Mouse (Mus musculus) heart, adult 2 months (tissue): ENCODE results near the gene Cldn3. TPM values are rescaled to one million over a fixed set of nuclear protein-coding genes. Genes with fewer than 3 reads are reported as not detected.
"Not testable (repeated sequence)": the region's sequence is repeated elsewhere in the genome, so short reads cannot be mapped to it uniquely, and the experiment has no call there.

ENCODE experiments used
- DNase-seq, 2 experiments: peaks; one replicate each; pipeline ENCODE4 v3.0.0; 2021
- H3K27ac ChIP-seq: fragments of 200-600 bp; 2 replicates; pipeline ENCODE4 v1.8.1; 2022
- H3K27me3 ChIP-seq: fragments of 200-500 bp; 2 replicates; pipeline ENCODE4 v1.6.1; 2012; ENCODE audit warnings: mild to moderate bottlenecking, low read length, inconsistent platforms, mixed read lengths; ENCODE audit not compliant: control insufficient read depth, insufficient read depth
- H3K36me3 ChIP-seq: fragments of 200-500 bp; 2 replicates; pipeline ENCODE4 v1.6.1; 2012; ENCODE audit warnings: low read length, inconsistent platforms; ENCODE audit not compliant: control insufficient read depth, insufficient read depth
- H3K4me1 ChIP-seq: fragments of 200-500 bp; 2 replicates; pipeline ENCODE4 v1.6.1; 2011; ENCODE audit warnings: low read length; ENCODE audit not compliant: control insufficient read depth, insufficient read depth
- H3K4me3 ChIP-seq: fragments of 200-600 bp; 2 replicates; pipeline ENCODE4 v1.8.1; 2022
- H3K79me2 ChIP-seq: fragments of 200-500 bp; replicated peaks from 2 replicates; pipeline ENCODE4 v1.6.1; 2012; ENCODE audit warnings: mild to moderate bottlenecking, inconsistent platforms, low read length, moderate library complexity, mixed read lengths; ENCODE audit not compliant: control insufficient read depth, insufficient read depth
- H3K9ac ChIP-seq: fragments of 200-500 bp; 2 replicates; pipeline ENCODE4 v1.6.1; 2012; ENCODE audit warnings: low read depth, mild to moderate bottlenecking, control low read depth, inconsistent platforms, low read length, mixed read lengths
- CTCF ChIP-seq: fragments of 200-600 bp; IDR thresholded peaks from 2 replicates; pipeline ENCODE4 v1.8.1; 2022; ENCODE audit warnings: antibody characterized with exemption, mild to moderate bottlenecking, moderate library complexity
- EP300 ChIP-seq: fragments of 200-500 bp; IDR thresholded peaks from 2 replicates; pipeline ENCODE4 v1.6.1; 2011; ENCODE audit warnings: low read depth, low read length, control low read depth; ENCODE audit not compliant: insufficient read depth
- POLR2A ChIP-seq: fragments of 200-500 bp; IDR thresholded peaks from 2 replicates; pipeline ENCODE4 v1.6.1; 2011; ENCODE audit warnings: mild to moderate bottlenecking, low read depth, low read length, control low read depth; ENCODE audit not compliant: insufficient read depth
- WGBS: fragments of 180-500 bp; shearing (Covaris S2); methylation state at CpG from one replicate; pipeline ENCODE4 v1.1.7; 2018; 5-methylcytosine and 5-hydroxymethylcytosine counted together
- intact Hi-C: fragments of 180-260 bp; cut with DNase I; formaldehyde crosslinking; loops from one replicate; pipeline ENCODE4 v1.15.1; 2025
- polyA plus RNA-seq: library from polyadenylated mRNA; depleted of rRNA; stranded (reverse); fragments of >200 nt; gene quantifications from 2 replicates; pipeline ENCODE4 v1.2.3, GENCODE M21; 2012
- total RNA-seq, 2 experiments: library from RNA; stranded (reverse); gene quantifications; 2 replicates each; pipeline ENCODE4 v1.2.3; 2021

Gene Cldn3
- total and polyA plus RNA-seq, 3 experiments: 0.26 to 6.8 TPM; not detected in 1

GRCm38 (mm10) chr5:134951053-134951884 lies 34.7 kb upstream of the Cldn3 start:
- Histone ChIP-seq H3K4me1 (no peaks in the 10 kb centered on the region), H3K79me2 (no peaks in the 10 kb centered on the region), H3K9ac (no peak overlapping the region), H3K27ac (no peak overlapping the region), H3K36me3 (no peaks in the 10 kb centered on the region), H3K4me3 (no peak overlapping the region), H3K27me3 (no peaks in the 10 kb centered on the region)
- intact Hi-C loops: no loop called here
- peak in 1 of 2 experiments; percentile 40 for DNase-seq
- 6% methylated on average over 19 of the region's 19 CpGs for WGBS
- TF ChIP-seq POLR2A (no peak), EP300 (no peak), CTCF (no peak)

GRCm38 (mm10) chr5:134955491-134955890 lies 30.5 kb upstream of the Cldn3 start:
- 43% methylated on average over 5 of the region's 5 CpGs for WGBS
- no peaks in the 10 kb centered on the region for H3K27me3 ChIP-seq
- DNase-seq: no peak
- no peaks in the 10 kb centered on the region for H3K79me2 ChIP-seq
- TF ChIP-seq EP300 (no peak), POLR2A (no peak), CTCF (no peak)
- H3K9ac ChIP-seq: no peak overlapping the region
- H3K27ac ChIP-seq: no peak overlapping the region
- H3K36me3 ChIP-seq: no peaks in the 10 kb centered on the region
- H3K4me3 ChIP-seq: no peak overlapping the region
- intact Hi-C loops: no loop called here
- H3K4me1 ChIP-seq: peaks cover 3% of the 10 kb centered on the region; the same call in 1 of the 2 replicates

GRCm38 (mm10) chr5:134959114-134959513 lies 26.9 kb upstream of the Cldn3 start:
- peak; percentile 61 to 77 for DNase-seq
- H3K36me3 ChIP-seq: no peaks in the 10 kb centered on the region
- H3K4me3 ChIP-seq: no peak overlapping the region
- TF ChIP-seq EP300 (0 out of 2 replicates have a peak, but pooled peaks have one; percentile 49), CTCF (no peak), POLR2A (no peak)
- 39% methylated on average over 7 of the region's 7 CpGs for WGBS
- H3K9ac ChIP-seq: no peak overlapping the region
- intact Hi-C loops: no loop called here
- H3K79me2 ChIP-seq: no peaks in the 10 kb centered on the region
- H3K27me3 ChIP-seq: no peaks in the 10 kb centered on the region
- peak overlapping the region; percentile 60 for H3K27ac ChIP-seq
- peaks cover 3% of the 10 kb centered on the region; the same call in 1 of the 2 replicates for H3K4me1 ChIP-seq

GRCm38 (mm10) chr5:134960430-134960829 lies 25.6 kb upstream of the Cldn3 start:
- DNase-seq: no peak
- Histone ChIP-seq H3K9ac (no peak overlapping the region), H3K79me2 (no peaks in the 10 kb centered on the region), H3K27ac (no peak overlapping the region), H3K4me3 (no peak overlapping the region), H3K36me3 (no peaks in the 10 kb centered on the region), H3K4me1 (peaks cover 3% of the 10 kb centered on the region; the same call in 1 of the 2 replicates), H3K27me3 (no peaks in the 10 kb centered on the region)
- no peak for TF ChIP-seq EP300
- no peak for TF ChIP-seq CTCF
- no peak for TF ChIP-seq POLR2A
- WGBS: 75% methylated on average over 2 of the region's 2 CpGs
- intact Hi-C loops: no loop called here

GRCm38 (mm10) chr5:134961519-134961918 lies 24.5 kb upstream of the Cldn3 start:
- intact Hi-C loops: no loop called here

GRCm38 (mm10) chr5:134963546-134963945 lies 22.5 kb upstream of the Cldn3 start:
- TF ChIP-seq EP300 (no peak), POLR2A (no peak), CTCF (peak; percentile 32)
- WGBS: 35% methylated on average over 5 of the region's 5 CpGs
- intact Hi-C loops: no loop called here

More at GRCm38 (mm10) chr5:134961519-134961918, 24.5 kb upstream of the Cldn3 start:
- H3K27ac ChIP-seq: no peak overlapping the region
- WGBS: 92% methylated on average over 2 of the region's 2 CpGs
- no peak overlapping the region for H3K4me3 ChIP-seq
- TF ChIP-seq CTCF (no peak), EP300 (no peak), POLR2A (no peak)
- H3K27me3 ChIP-seq: no peaks in the 10 kb centered on the region
- no peak for DNase-seq
- no peaks in the 10 kb centered on the region for H3K36me3 ChIP-seq
- H3K4me1 ChIP-seq: peaks cover 4% of the 10 kb centered on the region
- H3K79me2 ChIP-seq: no peaks in the 10 kb centered on the region
- H3K9ac ChIP-seq: no peak overlapping the region

GRCm38 (mm10) chr5:134964655-134965054 lies 21.4 kb upstream of the Cldn3 start:
- not testable (repeated sequence) for H3K27me3 ChIP-seq, H3K4me3 ChIP-seq, H3K9ac ChIP-seq, H3K4me1 ChIP-seq, H3K36me3 ChIP-seq, DNase-seq, H3K27ac ChIP-seq, H3K79me2 ChIP-seq
- intact Hi-C loops: loop anchor here (1.0 to 2.0 kb wide), 4 partner anchors 32 to 216 kb away; partner anchors contain the start of gene Mettl27

More at GRCm38 (mm10) chr5:134963546-134963945, 22.5 kb upstream of the Cldn3 start:
- no peak overlapping the region for H3K27ac ChIP-seq
- H3K27me3 ChIP-seq: no peaks in the 10 kb centered on the region
- H3K79me2 ChIP-seq: no peaks in the 10 kb centered on the region
- H3K4me1 ChIP-seq: peaks cover 4% of the 10 kb centered on the region
- DNase-seq: peak; percentile 31 to 48
- no peaks in the 10 kb centered on the region for H3K36me3 ChIP-seq
- H3K4me3 ChIP-seq: no peak overlapping the region
- H3K9ac ChIP-seq: no peak overlapping the region
